Mouse (Mus musculus): Measurements from ENCODE around the gene Syngr1. TPM values are rescaled to one million over a fixed set of nuclear protein-coding genes. Genes with fewer than 3 reads are reported as not detected.

Gene Syngr1
- 8.7 TPM in 2 replicates for polyA plus RNA-seq (2014; fragmentation: Nextera tagmentation; extraction: Ambion mirVana)

DNA sequence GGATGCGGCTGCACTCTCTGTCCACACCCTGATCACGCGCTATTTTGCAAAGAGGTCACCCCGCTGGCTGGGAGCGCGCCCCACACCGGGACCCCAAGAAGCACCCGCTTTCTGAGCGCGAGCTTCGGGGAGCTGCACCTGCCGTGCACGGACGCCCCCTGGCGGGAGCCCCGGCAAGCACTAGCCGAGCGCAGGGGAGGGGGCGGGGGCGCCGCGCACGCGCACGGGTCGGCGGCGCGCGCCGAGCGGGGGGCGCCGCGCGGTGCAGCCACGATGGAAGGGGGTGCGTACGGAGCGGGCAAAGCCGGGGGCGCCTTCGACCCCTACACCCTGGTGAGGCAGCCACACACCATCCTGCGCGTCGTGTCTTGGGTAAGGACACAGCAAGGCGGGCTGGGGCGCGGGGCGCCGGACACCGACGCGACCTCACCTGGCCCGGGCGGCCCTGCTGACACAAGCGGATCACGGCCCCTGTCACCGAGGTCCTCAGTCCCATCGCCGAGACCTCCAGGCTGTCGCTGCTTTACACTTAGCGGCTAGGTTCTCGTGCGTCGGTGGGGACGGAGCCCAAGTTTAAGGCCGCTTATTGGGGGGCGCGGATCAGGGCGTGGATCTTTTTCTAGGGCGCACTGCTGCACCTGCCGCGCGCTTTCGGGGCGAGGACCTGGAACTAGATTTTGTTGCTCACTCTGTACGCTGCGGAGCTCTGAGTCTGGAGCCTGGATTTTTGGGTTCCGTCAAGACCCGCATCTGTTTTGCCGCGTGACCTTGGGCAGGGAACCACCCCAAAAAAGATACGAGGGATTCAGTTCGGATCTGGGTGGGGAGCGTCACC, at the start of gene Syngr1, which contains the start of gene Rpl3:
Gene Syngr1, plus strand, starts transcription at position 214 of the 835 bp plus-strand sequence.
Gene Rpl3, minus strand, starts transcription at position 748 of the 835 bp plus-strand sequence.
- no peaks in the 10 kb centered on the region for H3K36me3 ChIP-seq (ENCODE audit: control insufficient read depth, insufficient read depth, low read length)
- H3K9me3 ChIP-seq (ENCODE audit: control insufficient read depth, low read length): no peaks in the 10 kb centered on the region
- peak within 1 kb of the TSS; percentile 88 for H3K4me2 ChIP-seq (ENCODE audit: low read depth)
- no peak within 1 kb of the TSS for H3K27ac ChIP-seq (ENCODE audit: low read depth, low read length)
- H3K4me1 ChIP-seq (ENCODE audit: control insufficient read depth, insufficient read depth, low read length): peaks cover 8% of the 10 kb centered on the region
- peak; percentile 80 for ATAC-seq (ENCODE audit: insufficient read depth, low FRiP score, low TSS enrichment)
- peak; percentile 81 for DNase-seq (ENCODE audit: low spot score)
- H3K9ac ChIP-seq (ENCODE audit: low read length): peak within 1 kb of the TSS; percentile 58
- H3K27me3 ChIP-seq (ENCODE audit: control insufficient read depth, insufficient read depth, low read length): peaks cover 19% of the 10 kb centered on the region
- WGBS: 1% methylated on average over 84 of the region's 86 CpGs
- H3K4me3 ChIP-seq (ENCODE audit: low read depth, low read length): peak within 1 kb of the TSS; percentile 66

GRCm38 (mm10) chr15:80042152-80042551, 49.0 kb upstream of the Syngr1 start:
- H3K4me2 ChIP-seq (ENCODE audit: low read depth): no peak overlapping the region
- H3K36me3 ChIP-seq (ENCODE audit: control insufficient read depth, insufficient read depth, low read length): no peaks in the 10 kb centered on the region
- no peak overlapping the region for H3K4me3 ChIP-seq (ENCODE audit: low read depth, low read length)
- H3K9ac ChIP-seq (ENCODE audit: low read length): no peak overlapping the region
- 0 out of 2 replicates have a peak, but pooled peaks cover 2% of the 10 kb centered on the region for H3K9me3 ChIP-seq (ENCODE audit: control insufficient read depth, low read length)
- no peaks in the 10 kb centered on the region for H3K4me1 ChIP-seq (ENCODE audit: control insufficient read depth, insufficient read depth, low read length)
- H3K27ac ChIP-seq (ENCODE audit: low read depth, low read length): no peak overlapping the region
- no peaks in the 10 kb centered on the region for H3K27me3 ChIP-seq (ENCODE audit: control insufficient read depth, insufficient read depth, low read length)
- 68% methylated on average over 4 of the region's 4 CpGs for WGBS
- DNase-seq (ENCODE audit: low spot score): no peak
- no peak for ATAC-seq (ENCODE audit: insufficient read depth, low FRiP score, low TSS enrichment)

DNA sequence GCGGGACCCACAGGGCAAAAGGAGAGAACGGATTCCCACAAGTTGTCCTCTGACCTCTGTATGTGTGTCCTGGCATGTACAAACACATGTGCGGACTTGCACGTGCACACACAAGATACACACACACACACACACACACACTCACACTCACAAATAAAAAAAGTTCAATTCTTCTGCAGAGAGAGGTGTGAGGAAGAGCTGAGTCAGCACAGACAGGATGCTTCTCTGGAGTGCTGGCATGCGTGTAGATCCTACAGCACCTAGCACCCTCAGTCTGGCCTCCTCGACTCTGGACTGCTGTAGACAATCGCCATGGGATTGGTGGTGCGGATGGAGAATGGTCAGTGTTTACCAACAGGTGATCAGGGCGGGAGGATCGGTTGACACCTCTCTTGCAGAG, 46.9 kb upstream of the Syngr1 start:
- no peaks in the 10 kb centered on the region for H3K36me3 ChIP-seq (ENCODE audit: control insufficient read depth, insufficient read depth, low read length)
- H3K27me3 ChIP-seq (ENCODE audit: control insufficient read depth, insufficient read depth, low read length): no peaks in the 10 kb centered on the region
- no peak overlapping the region for H3K4me2 ChIP-seq (ENCODE audit: low read depth)
- WGBS: 91% methylated on average over 10 of the region's 10 CpGs
- no peak overlapping the region for H3K27ac ChIP-seq (ENCODE audit: low read depth, low read length)
- H3K4me1 ChIP-seq (ENCODE audit: control insufficient read depth, insufficient read depth, low read length): no peaks in the 10 kb centered on the region
- DNase-seq (ENCODE audit: low spot score) (no peak), ATAC-seq (ENCODE audit: insufficient read depth, low FRiP score, low TSS enrichment) (no peak)
- no peak overlapping the region for H3K9ac ChIP-seq (ENCODE audit: low read length)
- H3K9me3 ChIP-seq (ENCODE audit: control insufficient read depth, low read length): 0 out of 2 replicates have a peak, but pooled peaks cover 2% of the 10 kb centered on the region
- no peak overlapping the region for H3K4me3 ChIP-seq (ENCODE audit: low read depth, low read length)

GRCm38 (mm10) chr15:80045749-80046148, 45.4 kb upstream of the Syngr1 start:
- H3K27me3 ChIP-seq (ENCODE audit: control insufficient read depth, insufficient read depth, low read length): no peaks in the 10 kb centered on the region
- no peak overlapping the region for H3K27ac ChIP-seq (ENCODE audit: low read depth, low read length)
- DNase-seq (ENCODE audit: low spot score) (no peak), ATAC-seq (ENCODE audit: insufficient read depth, low FRiP score, low TSS enrichment) (no peak)
- no peak overlapping the region for H3K9ac ChIP-seq (ENCODE audit: low read length)
- H3K4me3 ChIP-seq (ENCODE audit: low read depth, low read length): no peak overlapping the region
- H3K36me3 ChIP-seq (ENCODE audit: control insufficient read depth, insufficient read depth, low read length): no peaks in the 10 kb centered on the region
- H3K4me1 ChIP-seq (ENCODE audit: control insufficient read depth, insufficient read depth, low read length): no peaks in the 10 kb centered on the region
- no peak overlapping the region for H3K4me2 ChIP-seq (ENCODE audit: low read depth)
- 94% methylated on average over 2 of the region's 2 CpGs for WGBS
- H3K9me3 ChIP-seq (ENCODE audit: control insufficient read depth, low read length): 0 out of 2 replicates have a peak, but pooled peaks cover 2% of the 10 kb centered on the region

GRCm38 (mm10) chr15:80047242-80047641, 43.9 kb upstream of the Syngr1 start:
- no peak overlapping the region for H3K4me3 ChIP-seq (ENCODE audit: low read depth, low read length)
- H3K27me3 ChIP-seq (ENCODE audit: control insufficient read depth, insufficient read depth, low read length): no peaks in the 10 kb centered on the region
- 0 out of 2 replicates have a peak, but pooled peaks cover 2% of the 10 kb centered on the region for H3K9me3 ChIP-seq (ENCODE audit: control insufficient read depth, low read length)
- H3K9ac ChIP-seq (ENCODE audit: low read length): no peak overlapping the region
- H3K4me1 ChIP-seq (ENCODE audit: control insufficient read depth, insufficient read depth, low read length): no peaks in the 10 kb centered on the region
- ATAC-seq (ENCODE audit: insufficient read depth, low FRiP score, low TSS enrichment): no peak
- no peak for DNase-seq (ENCODE audit: low spot score)
- WGBS: 77% methylated on average over 2 of the region's 2 CpGs
- H3K27ac ChIP-seq (ENCODE audit: low read depth, low read length): no peak overlapping the region
- no peaks in the 10 kb centered on the region for H3K36me3 ChIP-seq (ENCODE audit: control insufficient read depth, insufficient read depth, low read length)
- H3K4me2 ChIP-seq (ENCODE audit: low read depth): no peak overlapping the region

GRCm38 (mm10) chr15:80047973-80048372, 43.2 kb upstream of the Syngr1 start:
- no peak overlapping the region for H3K4me2 ChIP-seq (ENCODE audit: low read depth)
- 0 out of 2 replicates have a peak, but pooled peaks cover 2% of the 10 kb centered on the region for H3K9me3 ChIP-seq (ENCODE audit: control insufficient read depth, low read length)
- no peak overlapping the region for H3K27ac ChIP-seq (ENCODE audit: low read depth, low read length)
- H3K36me3 ChIP-seq (ENCODE audit: control insufficient read depth, insufficient read depth, low read length): no peaks in the 10 kb centered on the region
- H3K27me3 ChIP-seq (ENCODE audit: control insufficient read depth, insufficient read depth, low read length): no peaks in the 10 kb centered on the region
- no peak for ATAC-seq (ENCODE audit: insufficient read depth, low FRiP score, low TSS enrichment)
- WGBS: 60% methylated on average over 3 of the region's 5 CpGs
- no peak for DNase-seq (ENCODE audit: low spot score)
- H3K9ac ChIP-seq (ENCODE audit: low read length): no peak overlapping the region
- H3K4me1 ChIP-seq (ENCODE audit: control insufficient read depth, insufficient read depth, low read length): no peaks in the 10 kb centered on the region
- no peak overlapping the region for H3K4me3 ChIP-seq (ENCODE audit: low read depth, low read length)

- no peak overlapping the region for H3K9ac ChIP-seq (ENCODE audit: low read length)
- H3K27ac ChIP-seq (ENCODE audit: low read depth, low read length): no peak overlapping the region
- DNase-seq (ENCODE audit: low spot score): no peak
- H3K36me3 ChIP-seq (ENCODE audit: control insufficient read depth, insufficient read depth, low read length): no peaks in the 10 kb centered on the region
- no peaks in the 10 kb centered on the region for H3K27me3 ChIP-seq (ENCODE audit: control insufficient read depth, insufficient read depth, low read length)
- no peaks in the 10 kb centered on the region for H3K4me1 ChIP-seq (ENCODE audit: control insufficient read depth, insufficient read depth, low read length)
- no peak for ATAC-seq (ENCODE audit: insufficient read depth, low FRiP score, low TSS enrichment)
- H3K4me3 ChIP-seq (ENCODE audit: low read depth, low read length): no peak overlapping the region
- H3K4me2 ChIP-seq (ENCODE audit: low read depth): no peak overlapping the region
- 60% methylated on average over 4 of the region's 4 CpGs for WGBS
- H3K9me3 ChIP-seq (ENCODE audit: control insufficient read depth, low read length): 0 out of 2 replicates have a peak, but pooled peaks cover 2% of the 10 kb centered on the region
Measured at GRCm38 (mm10) chr15:80050093-80050492, 41.0 kb upstream of the Syngr1 start.

DNA sequence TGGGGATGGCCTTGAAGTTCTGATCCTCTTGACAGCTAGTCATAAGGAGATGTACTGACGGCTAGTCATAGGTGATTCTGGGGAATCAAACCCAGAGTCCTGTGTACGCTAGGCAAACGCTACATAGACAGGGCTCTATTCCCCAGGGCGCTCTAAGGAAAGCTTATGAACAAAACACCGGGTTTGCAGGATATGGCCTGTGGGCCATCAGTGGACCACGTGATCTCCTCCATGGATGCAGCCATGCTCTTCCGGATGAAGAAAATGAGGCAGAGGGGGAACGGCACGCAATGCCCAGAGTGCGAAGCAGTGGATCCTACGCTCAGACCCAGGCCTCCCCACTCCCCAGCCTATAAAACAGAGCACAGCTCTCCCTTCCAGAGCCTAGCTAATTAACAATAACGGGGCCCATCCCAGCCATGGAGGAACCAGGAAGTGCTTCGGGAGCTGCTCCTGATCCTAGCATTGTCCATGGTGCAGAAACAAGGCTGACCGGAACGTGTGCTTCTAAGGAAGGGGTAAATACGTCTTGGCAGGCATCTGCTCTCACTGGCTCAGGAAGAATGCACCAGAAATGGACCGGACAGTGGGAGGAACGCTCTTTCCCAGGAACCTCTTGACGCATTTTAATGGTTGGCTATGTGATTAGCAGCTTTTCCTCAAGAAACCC, 39.9 kb upstream of the Syngr1 start:
- ATAC-seq (ENCODE audit: insufficient read depth, low FRiP score, low TSS enrichment) (no peak), DNase-seq (ENCODE audit: low spot score) (no peak)
- WGBS: 81% methylated on average over 19 of the region's 19 CpGs
- Histone ChIP-seq H3K27ac (ENCODE audit: low read depth, low read length) (no peak overlapping the region), H3K4me2 (ENCODE audit: low read depth) (no peak overlapping the region), H3K4me3 (ENCODE audit: low read depth, low read length) (no peak overlapping the region), H3K4me1 (ENCODE audit: control insufficient read depth, insufficient read depth, low read length) (no peaks in the 10 kb centered on the region), H3K9me3 (ENCODE audit: control insufficient read depth, low read length) (no peaks in the 10 kb centered on the region), H3K36me3 (ENCODE audit: control insufficient read depth, insufficient read depth, low read length) (no peaks in the 10 kb centered on the region), H3K9ac (ENCODE audit: low read length) (no peak overlapping the region), H3K27me3 (ENCODE audit: control insufficient read depth, insufficient read depth, low read length) (no peaks in the 10 kb centered on the region)
